Mouse (Mus musculus) embryonic fibroblast, embryonic 13.5 days (primary cell): Measurements from ENCODE around the gene Itgad. TPM values are rescaled to one million over a fixed set of nuclear protein-coding genes. Genes with fewer than 3 reads are reported as not detected.

Source experiments
- H3K27ac ChIP-seq: 2 replicates; pipeline ENCODE4 v1.5.1; 2012; ENCODE audit warnings: low read length, control low read depth, inconsistent platforms; ENCODE audit not compliant: insufficient read depth
- H3K4me1 ChIP-seq: 2 replicates; pipeline ENCODE4 v1.6.1; 2011; ENCODE audit warnings: low read length; ENCODE audit not compliant: control insufficient read depth, insufficient read depth
- H3K4me3 ChIP-seq: 2 replicates; pipeline ENCODE4 v1.5.1; 2011; ENCODE audit warnings: mild to moderate bottlenecking, control low read depth, low read length; ENCODE audit not compliant: insufficient read depth
- CTCF ChIP-seq: IDR thresholded peaks from 2 replicates; pipeline ENCODE4 v1.5.1; 2011; ENCODE audit warnings: mild to moderate bottlenecking, control low read depth, low read length, moderate library complexity, borderline replicate concordance; ENCODE audit not compliant: insufficient read depth
- POLR2A ChIP-seq: IDR thresholded peaks from 2 replicates; pipeline ENCODE4 v1.6.1; 2011; ENCODE audit warnings: low read depth, mild to moderate bottlenecking, control low read depth, low read length, moderate library complexity
- polyA plus RNA-seq: library from polyadenylated mRNA; stranded (reverse); fragments of >200 nt; gene quantifications from 2 replicates; pipeline ENCODE4 v1.2.4, GENCODE M21; 2011; ENCODE audit warnings: low read depth; ENCODE audit not compliant: missing spikeins, insufficient read length

Gene Itgad
- polyA plus RNA-seq, 1 experiment: not detected

- TF ChIP-seq POLR2A: no peak
- TF ChIP-seq CTCF: no peak
- H3K4me1 ChIP-seq: no peaks in the 10 kb centered on the region
- no peak overlapping the region for H3K27ac ChIP-seq
- H3K4me3 ChIP-seq: no peak overlapping the region
Measured at GRCm38 (mm10) chr7:128271496-128271895, 117.3 kb downstream of the Itgad start.

Other genes starting within 250 kb of the Itgad start
- 19.8 and 24.5 TPM in 2 replicates for gene Kat8, start 241.9 kb upstream of the Itgad start, polyA plus RNA-seq
- gene Prss8, start 224.3 kb upstream of the Itgad start, polyA plus RNA-seq: not detected in 2 replicates
- 6.8 and 7.1 TPM in 2 replicates for gene Prss36, start 207.7 kb upstream of the Itgad start, polyA plus RNA-seq
- gene Fus, start 186.9 kb upstream of the Itgad start, polyA plus RNA-seq: 861 and 978 TPM in 2 replicates
- 1.0 and 1.5 TPM in 2 replicates for gene Pycard, start 160.5 kb upstream of the Itgad start, polyA plus RNA-seq
- gene Trim72, start 150.4 kb upstream of the Itgad start, polyA plus RNA-seq: not detected in 2 replicates
- gene Itgam, start 91.7 kb upstream of the Itgad start, polyA plus RNA-seq: 0.20 and 1.8 TPM in 2 replicates
- 0.11 TPM in 1 of 2 replicates, not detected in the other for gene Gm49368, start 91.7 kb upstream of the Itgad start, polyA plus RNA-seq
- gene Itgax, start 24.8 kb upstream of the Itgad start, polyA plus RNA-seq: not detected in 2 replicates
- 2.7 and 5.2 TPM in 2 replicates for gene Cox6a2, start 52.0 kb downstream of the Itgad start, polyA plus RNA-seq
- 9.0 and 11.1 TPM in 2 replicates for gene Armc5, start 83.0 kb downstream of the Itgad start, polyA plus RNA-seq
- 9.1 and 9.8 TPM in 2 replicates for gene 9130023H24Rik, start 83.7 kb downstream of the Itgad start, polyA plus RNA-seq
- gene Tgfb1i1, start 92.4 kb downstream of the Itgad start, polyA plus RNA-seq: 200 and 221 TPM in 2 replicates
- not detected in 2 replicates for gene Slc5a2, start 111.3 kb downstream of the Itgad start, polyA plus RNA-seq
- 17.9 and 21.1 TPM in 2 replicates for gene BC017158, start 143.8 kb downstream of the Itgad start, polyA plus RNA-seq